Mouse (Mus musculus) stomach, embryonic 16.5 days (tissue): Measurements from ENCODE around the gene Syt11. TPM values are rescaled to one million over a fixed set of nuclear protein-coding genes. Genes with fewer than 3 reads are reported as not detected.
A peak's percentile ranks its signal among the peaks of the same experiment; 100 is the strongest.
"Not testable (repeated sequence)": the region's sequence is repeated elsewhere in the genome, so short reads cannot be mapped to it uniquely, and the experiment has no call there.

Experiments used
- ATAC-seq: fragments of 200-750 bp; cut with Nextera tagmentation; 2 replicates; pipeline ENCODE4 v1.8.0; 2017; ENCODE audit warnings: moderate number of reproducible peaks, moderate TSS enrichment; ENCODE audit not compliant: insufficient read depth, low FRiP score
- H3K27ac ChIP-seq: fragments of 300-500 bp; sonication (generic); 2 replicates; pipeline ENCODE4 v1.5.1; 2014; ENCODE audit warnings: low read length
- H3K27me3 ChIP-seq: fragments of 300-500 bp; sonication (generic); 2 replicates; pipeline ENCODE4 v1.6.1; 2014; ENCODE audit warnings: low read length, control low read depth, mixed read lengths; ENCODE audit not compliant: control insufficient read depth, insufficient read depth
- H3K36me3 ChIP-seq: fragments of 300-500 bp; sonication (generic); 2 replicates; pipeline ENCODE4 v1.6.1; 2014; ENCODE audit warnings: low read length; ENCODE audit not compliant: control insufficient read depth, insufficient read depth
- H3K4me1 ChIP-seq: fragments of 300-500 bp; sonication (generic); 2 replicates; pipeline ENCODE4 v1.6.1; 2014; ENCODE audit warnings: low read length, control low read depth, mixed read lengths; ENCODE audit not compliant: control insufficient read depth, insufficient read depth
- H3K4me2 ChIP-seq: fragments of 300-500 bp; sonication (generic); 2 replicates; pipeline ENCODE4 v1.6.1; 2014; ENCODE audit warnings: low read depth, low read length, mixed read lengths
- H3K4me3 ChIP-seq: fragments of 300-500 bp; sonication (generic); replicated peaks from 2 replicates; pipeline ENCODE4 v1.5.1; 2014; ENCODE audit warnings: mild to moderate bottlenecking, low read length
- H3K9ac ChIP-seq: fragments of 300-500 bp; sonication (generic); 2 replicates; pipeline ENCODE4 v1.6.1; 2014; ENCODE audit warnings: low read length
- H3K9me3 ChIP-seq: fragments of 300-500 bp; sonication (generic); replicated peaks from 2 replicates; pipeline ENCODE4 v1.6.1; 2016; ENCODE audit warnings: low read length, control low read depth; ENCODE audit not compliant: control insufficient read depth
- WGBS: fragments of 180-500 bp; shearing (Covaris S2); extraction: QIAGEN DNeasy Blood & Tissue Kit; methylation state at CpG from one replicate; pipeline ENCODE4 v1.1.7; 2014; 5-methylcytosine and 5-hydroxymethylcytosine counted together
- polyA plus RNA-seq: library from polyadenylated mRNA; unstranded; fragments of >200 nt; fragmentation: Nextera tagmentation; extraction: Ambion mirVana; gene quantifications from 2 replicates; pipeline ENCODE4 v1.2.1, GENCODE M21; 2015

Gene Syt11
- 20.3 and 21.7 TPM in 2 replicates for polyA plus RNA-seq

DNA sequence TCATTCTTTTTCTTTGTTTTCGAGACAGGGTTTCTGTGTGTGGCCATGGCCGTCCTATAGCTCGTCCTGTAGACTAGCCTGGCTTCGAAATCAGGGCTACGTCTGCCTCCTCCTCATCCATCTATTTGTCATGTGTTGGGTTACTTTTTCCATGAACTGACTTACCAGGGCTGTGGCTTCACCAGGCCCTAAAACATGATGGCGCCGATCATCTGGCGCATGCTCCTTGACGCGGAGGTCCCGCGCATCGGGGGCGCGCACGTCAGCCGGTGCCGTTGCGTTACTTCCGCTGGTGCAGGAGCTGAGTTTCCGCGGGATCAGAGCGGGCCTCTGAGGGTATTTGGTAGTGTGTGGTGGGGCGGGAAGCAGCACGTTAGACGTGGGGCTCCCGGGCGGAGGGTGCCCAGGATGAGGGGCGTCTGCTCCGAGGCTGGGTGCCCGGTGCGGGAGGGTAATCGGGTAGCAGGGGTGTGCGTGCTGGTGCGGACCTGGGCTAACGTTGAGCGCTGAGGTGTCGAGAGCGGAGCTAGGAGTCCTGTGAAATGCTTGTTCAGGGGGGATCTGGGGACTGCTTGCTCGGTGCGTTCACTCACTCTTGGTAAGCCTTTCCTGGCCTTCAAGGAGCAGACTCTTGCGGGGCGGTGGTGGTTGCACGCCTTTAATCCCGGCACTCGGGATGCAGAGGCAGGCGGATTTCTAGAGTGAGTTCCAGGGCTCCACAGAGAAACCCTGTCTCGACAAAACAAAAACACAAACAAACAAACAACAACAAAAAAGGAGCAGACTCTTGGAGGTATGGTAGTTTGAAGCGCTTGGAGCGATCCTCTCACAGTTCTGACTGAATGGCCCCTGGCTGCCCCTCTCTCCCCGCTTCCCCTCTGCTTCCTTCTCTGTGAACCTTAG lies at the start of gene Syt11:
Gene Syt11 (minus strand): TSS at position 226 of the 903 bp plus-strand sequence.
- H3K36me3 ChIP-seq, H3K27me3 ChIP-seq, H3K4me1 ChIP-seq, H3K27ac ChIP-seq, H3K9me3 ChIP-seq: not testable (repeated sequence)
- peak; percentile 78; the same call in 1 of the 2 replicates for ATAC-seq
- 4% methylated on average over 25 of the region's 51 CpGs for WGBS
- peak within 1 kb of the TSS; percentile 40 for H3K4me3 ChIP-seq
- peak within 1 kb of the TSS; percentile 50; the same call in 1 of the 2 replicates for H3K9ac ChIP-seq
- H3K4me2 ChIP-seq, result peak within 1 kb of the TSS; percentile 47

- H3K9me3 ChIP-seq, result no peaks in the 10 kb centered on the region
- H3K36me3 ChIP-seq, result 0 out of 2 replicates have a peak, but pooled peaks cover 2% of the 10 kb centered on the region
- H3K4me1 ChIP-seq, result no peaks in the 10 kb centered on the region
- WGBS, result 91% methylated on average over 5 of the region's 5 CpGs
- no peak overlapping the region for H3K27ac ChIP-seq
- ATAC-seq, result no peak
- H3K9ac ChIP-seq, result no peak overlapping the region
- H3K4me3 ChIP-seq, result no peak overlapping the region
- H3K4me2 ChIP-seq, result no peak overlapping the region
- H3K27me3 ChIP-seq, result no peaks in the 10 kb centered on the region
These were observed 29.1 kb upstream of the Syt11 start for GRCm38 (mm10) chr3:88803910-88804540.

GRCm38 (mm10) chr3:88797507-88797906 lies 22.5 kb upstream of the Syt11 start:
- WGBS, result 94% methylated on average over 6 of the region's 6 CpGs
- not testable (repeated sequence) for H3K4me2 ChIP-seq, H3K27me3 ChIP-seq, H3K4me3 ChIP-seq, H3K9me3 ChIP-seq, H3K4me1 ChIP-seq, H3K36me3 ChIP-seq, ATAC-seq, H3K27ac ChIP-seq, H3K9ac ChIP-seq

DNA sequence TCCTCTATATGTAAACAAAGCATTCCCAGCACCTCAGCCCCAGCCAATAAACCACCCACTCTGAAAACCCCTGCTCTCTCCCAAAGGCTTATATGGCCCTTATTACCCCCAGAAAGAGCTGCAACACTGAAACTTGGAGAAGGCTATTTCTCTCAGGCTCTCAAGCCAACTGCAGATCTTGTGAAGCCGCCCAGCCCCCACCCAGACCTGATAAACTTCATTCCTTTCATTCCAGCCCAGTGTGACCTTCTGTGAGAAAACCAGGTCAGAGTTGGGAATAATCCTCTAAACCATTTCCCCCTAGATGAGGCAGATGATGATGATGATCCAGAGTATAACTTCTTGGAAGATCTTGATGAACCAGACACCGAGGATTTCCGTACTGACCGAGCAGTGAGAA lies 13.1 kb upstream of the Syt11 start:
- not testable (repeated sequence) for H3K4me1 ChIP-seq, H3K9ac ChIP-seq, H3K27me3 ChIP-seq, H3K27ac ChIP-seq, H3K9me3 ChIP-seq, H3K4me2 ChIP-seq, H3K4me3 ChIP-seq, ATAC-seq, H3K36me3 ChIP-seq
- WGBS, result no CpG with 5 or more reads among the region's 4 CpGs

GRCm38 (mm10) chr3:88786805-88787204 lies 11.8 kb upstream of the Syt11 start:
- not testable (repeated sequence) for H3K9ac ChIP-seq, H3K36me3 ChIP-seq, H3K27me3 ChIP-seq, H3K9me3 ChIP-seq, H3K4me2 ChIP-seq, ATAC-seq, H3K27ac ChIP-seq, H3K4me1 ChIP-seq, H3K4me3 ChIP-seq
- WGBS, result no CpG with 5 or more reads among the region's 8 CpGs

- H3K4me2 ChIP-seq, H3K4me1 ChIP-seq, H3K9ac ChIP-seq, H3K36me3 ChIP-seq, ATAC-seq, H3K27ac ChIP-seq, H3K4me3 ChIP-seq, H3K27me3 ChIP-seq, H3K9me3 ChIP-seq: not testable (repeated sequence)
- WGBS, result 94% methylated on average over 1 of the region's 4 CpGs
These were observed 11.4 kb upstream of the Syt11 start for GRCm38 (mm10) chr3:88786323-88786722.

GRCm38 (mm10) chr3:88784889-88785288 lies 9.9 kb upstream of the Syt11 start:
- Histone ChIP-seq H3K27me3 (no peaks in the 10 kb centered on the region), H3K27ac (no peak overlapping the region), H3K9me3 (no peaks in the 10 kb centered on the region), H3K36me3 (no peaks in the 10 kb centered on the region), H3K4me2 (no peak overlapping the region), H3K4me3 (no peak overlapping the region), H3K9ac (no peak overlapping the region), H3K4me1 (no peaks in the 10 kb centered on the region)
- 94% methylated on average over 5 of the region's 5 CpGs for WGBS
- ATAC-seq, result no peak

DNA sequence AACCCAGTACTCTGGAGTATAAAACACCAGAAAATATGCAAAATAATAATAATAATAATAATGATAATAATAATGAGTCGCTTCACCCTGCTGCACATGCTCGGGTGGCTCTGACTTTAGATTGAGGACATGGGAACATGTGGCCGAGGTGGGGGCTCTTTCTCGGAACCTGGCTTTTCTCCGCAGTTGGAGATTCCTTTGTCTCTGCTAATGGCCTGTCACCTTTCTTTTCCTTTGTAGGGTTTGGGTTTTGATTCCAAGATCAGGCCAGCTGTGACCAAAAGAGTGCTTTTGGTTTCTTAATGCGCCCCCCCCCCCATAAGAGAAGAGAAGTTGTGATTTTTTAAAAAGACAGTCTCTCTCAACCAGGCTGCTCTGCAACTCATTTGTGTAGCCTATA lies 1.8 kb downstream of the Syt11 start:
- H3K27me3 ChIP-seq, H3K36me3 ChIP-seq, H3K27ac ChIP-seq, H3K9ac ChIP-seq, H3K4me3 ChIP-seq, H3K4me1 ChIP-seq, H3K9me3 ChIP-seq, ATAC-seq, H3K4me2 ChIP-seq: not testable (repeated sequence)
- WGBS, result 69% methylated on average over 6 of the region's 6 CpGs

DNA sequence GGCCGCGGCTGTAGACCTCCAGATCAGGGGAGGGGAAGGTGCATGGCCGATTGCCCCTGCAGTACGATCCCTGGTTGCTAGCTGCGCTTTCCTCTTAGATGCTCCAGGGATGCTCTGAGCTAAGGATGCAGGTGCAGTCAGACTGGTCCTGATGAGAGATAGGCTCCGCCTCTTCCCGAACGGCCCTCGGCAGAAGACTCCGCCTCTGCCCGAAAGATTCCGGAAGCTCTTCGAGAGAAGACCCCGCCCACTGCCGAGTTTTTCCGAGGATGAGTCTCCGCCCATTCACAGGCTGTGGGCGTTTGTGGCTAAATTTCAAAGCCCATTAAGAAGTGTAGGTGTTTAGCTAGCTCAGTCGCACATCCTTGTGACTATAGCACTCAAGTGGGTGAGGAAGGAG lies 2.6 kb downstream of the Syt11 start:
- WGBS, result 1% methylated on average over 19 of the region's 19 CpGs
- not testable (repeated sequence) for H3K9me3 ChIP-seq, H3K4me3 ChIP-seq, H3K9ac ChIP-seq, H3K27me3 ChIP-seq, H3K36me3 ChIP-seq, H3K4me1 ChIP-seq, H3K27ac ChIP-seq
- peak overlapping the region; percentile 38 for H3K4me2 ChIP-seq
- ATAC-seq, result peak; percentile 68
